8 mouse cellular contexts compared by ENCODE assay signal in genomic region chr13:4129100-4129499, GRCm38 (mm10). TPM values are rescaled to one million over a fixed set of nuclear protein-coding genes. Genes with fewer than 3 reads are reported as not detected.
A peak's percentile ranks its signal among the peaks of the same experiment; 100 is the strongest.
DNase-seq lines count a peak whose midpoint lies in the region; ATAC-seq and TF ChIP-seq lines count a peak whose summit lies in the region.

No protein-coding gene starts in this region.

- TF ChIP-seq CTCF in lung, adult 2 months (IDR thresholded peaks at IDR 0.05; ENCODE audit: insufficient read depth, low read length), result no peak
- TF ChIP-seq CTCF in kidney, postnatal 0 days (IDR thresholded peaks at IDR 0.05; ENCODE audit: low read depth), result peak; percentile 74

- H3K4me2 ChIP-seq in kidney, postnatal 0 days (ENCODE audit: low read length), result no peak overlapping the region

- no peak overlapping the region for H3K27ac ChIP-seq in kidney, postnatal 0 days

- peak; percentile 3 for DNase-seq in cerebellum, adult 9-10 months
- no peak for DNase-seq in cerebellum, adult 11 months
- DNase-seq in lung, adult 18-20 months, result peak; percentile 9 to 19
- DNase-seq in lung, adult 2 months, result no peak
- peak; percentile 61 for DNase-seq in embryo, embryonic 10.5 days (ENCODE audit: low spot score)
- DNase-seq in kidney, postnatal 0 days (ENCODE audit: low spot score), result peak; percentile 54
- peak; percentile 21 for DNase-seq in naive thymus-derived CD4-positive, alpha-beta T cell, adult 2 months (ENCODE audit: low read depth)
- DNase-seq in spleen, adult 12 weeks (ENCODE audit: low spot score), result no peak

- H3K27me3 ChIP-seq in kidney, postnatal 0 days (ENCODE audit: insufficient read depth, low read length), result no peaks in the 10 kb centered on the region

- WGBS in lung, adult 2 months, result 26% methylated on average over 5 of the region's 5 CpGs
- 30% methylated on average over 5 of the region's 5 CpGs for WGBS in kidney, postnatal 0 days

- no peaks in the 10 kb centered on the region for H3K36me3 ChIP-seq in kidney, postnatal 0 days (ENCODE audit: insufficient read depth, low read length)

- no peaks in the 10 kb centered on the region for H3K4me1 ChIP-seq in lung, adult 2 months (ENCODE audit: control insufficient read depth, insufficient read depth, low read length)
- H3K4me1 ChIP-seq in kidney, postnatal 0 days (replicated peaks; ENCODE audit: insufficient read depth, low read length), result no peaks in the 10 kb centered on the region

- no peaks in the 10 kb centered on the region for H3K9me3 ChIP-seq in kidney, postnatal 0 days (replicated peaks; ENCODE audit: low read length)

- ATAC-seq in kidney, postnatal 0 days (replicated peaks; ENCODE audit: low FRiP score, low read depth), result no peak

- no peak overlapping the region for H3K9ac ChIP-seq in kidney, postnatal 0 days (ENCODE audit: low read depth, low read length)

- H3K4me3 ChIP-seq in lung, adult 2 months (replicated peaks; ENCODE audit: extremely low read depth, low read depth, low read length), result no peak overlapping the region
- H3K4me3 ChIP-seq in kidney, postnatal 0 days (replicated peaks; ENCODE audit: low read depth, low read length), result no peak overlapping the region

- no peak for TF ChIP-seq POLR2A in lung, adult 2 months (IDR thresholded peaks at IDR 0.05; ENCODE audit: borderline replicate concordance, extremely low read depth, low read depth, low read length)

RNA-seq across cellular contexts. Expression of gene Akr1c18, which starts 21.4 kb away (rescaled TPM):
- polyA plus RNA-seq in lung, adult 2 months (2012; rRNA removed), result 0.38 TPM in 1 of 2 replicates, not detected in the other
- 3.8 and 4.1 TPM in 2 replicates for polyA plus RNA-seq in kidney, postnatal 0 days (2015; fragmentation: Nextera tagmentation; extraction: Ambion mirVana)

Comparison
In these comparisons a context has a peak if more than half of its experiments do, and no peak if none do; other contexts are left out.
1. DNase-seq: peak in cerebellum, adult 9-10 months (single experiment), lung, adult 18-20 months (2 of 2), embryo, embryonic 10.5 days (single experiment), kidney, postnatal 0 days (single experiment) and naive thymus-derived CD4-positive, alpha-beta T cell, adult 2 months (single experiment); none in cerebellum, adult 11 months (single experiment), lung, adult 2 months (single experiment) and spleen, adult 12 weeks (single experiment).